Mouse (Mus musculus): ENCODE measurements around the gene Nr1d2.
"Not testable (repeated sequence)": the region's sequence is repeated elsewhere in the genome, so short reads cannot be mapped to it uniquely, and the experiment has no call there.

Gene Nr1d2

DNA sequence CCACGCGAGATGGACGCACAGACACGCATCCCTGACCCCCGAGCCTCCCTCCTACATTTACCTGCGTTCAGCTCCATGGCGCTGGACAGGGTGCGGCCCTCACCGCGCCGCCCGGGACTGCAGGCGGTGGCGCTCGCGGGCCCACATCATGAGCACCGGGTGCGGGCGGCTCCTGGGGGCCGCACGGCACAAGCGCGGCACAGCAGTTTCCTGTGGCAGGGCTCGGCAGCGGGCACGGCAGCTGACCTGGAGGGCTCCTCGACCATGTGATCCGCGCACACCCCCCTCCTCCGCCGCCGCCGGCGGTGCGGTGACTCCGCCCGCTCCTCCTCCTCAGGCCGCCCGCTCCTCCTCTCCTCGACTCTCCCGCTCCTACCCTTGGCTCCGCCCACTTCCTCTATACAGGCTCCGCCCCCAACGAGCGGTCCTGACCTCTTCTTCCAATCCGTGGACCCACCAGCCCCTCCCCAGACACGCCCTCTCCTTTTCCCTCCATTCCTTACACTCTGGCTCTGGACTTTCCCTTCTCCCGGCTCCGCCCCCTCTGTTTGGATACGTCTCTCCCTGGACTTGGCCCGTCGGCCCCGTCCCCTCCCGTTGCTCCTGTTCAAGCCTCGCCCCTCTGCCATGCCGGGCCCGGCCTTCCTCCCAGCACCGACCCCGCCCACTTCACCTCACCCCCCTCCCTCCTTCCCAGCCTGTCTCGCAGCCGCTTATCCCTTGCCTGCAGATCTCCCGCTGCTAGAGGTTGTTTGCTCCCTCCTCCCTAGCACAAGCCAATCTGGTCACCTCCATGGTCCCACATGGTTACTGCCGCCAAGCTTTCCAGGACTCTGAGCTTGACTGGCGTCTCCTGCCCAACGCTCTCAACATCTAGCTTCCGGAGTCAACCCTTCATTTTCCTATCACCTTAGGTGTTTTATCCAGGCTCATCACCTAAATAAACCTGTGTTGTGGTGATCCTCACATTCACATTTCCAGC lies at the start of gene Nr1d2:
TSS of gene Nr1d2 (minus strand) at position 378 of the 982 bp plus-strand sequence.
- peak; percentile 95 for DNase-seq

DNA sequence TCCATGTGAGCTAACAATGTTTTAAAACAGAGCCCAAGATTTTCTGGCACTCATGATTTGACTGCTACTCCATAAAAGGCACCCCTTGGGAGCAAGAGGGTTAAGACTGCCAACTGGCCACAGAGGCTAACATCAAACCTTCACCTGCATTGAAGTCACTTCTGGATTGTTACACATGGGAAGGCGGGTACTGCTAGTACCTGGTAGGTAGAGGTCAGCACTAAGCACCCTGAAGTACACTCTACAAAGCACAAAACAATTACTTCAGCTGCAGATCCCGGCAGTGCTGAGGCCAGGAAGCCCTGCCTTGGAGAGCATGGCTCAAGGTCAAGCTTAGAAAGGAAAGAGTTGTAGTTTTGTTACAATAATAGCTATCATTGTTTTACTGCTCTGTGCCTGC lies 48.5 kb upstream of the Nr1d2 start:
- no peak for DNase-seq

GRCm38 (mm10) chr14:18286441-18286840 lies 47.5 kb upstream of the Nr1d2 start:
- DNase-seq, result no peak

DNA sequence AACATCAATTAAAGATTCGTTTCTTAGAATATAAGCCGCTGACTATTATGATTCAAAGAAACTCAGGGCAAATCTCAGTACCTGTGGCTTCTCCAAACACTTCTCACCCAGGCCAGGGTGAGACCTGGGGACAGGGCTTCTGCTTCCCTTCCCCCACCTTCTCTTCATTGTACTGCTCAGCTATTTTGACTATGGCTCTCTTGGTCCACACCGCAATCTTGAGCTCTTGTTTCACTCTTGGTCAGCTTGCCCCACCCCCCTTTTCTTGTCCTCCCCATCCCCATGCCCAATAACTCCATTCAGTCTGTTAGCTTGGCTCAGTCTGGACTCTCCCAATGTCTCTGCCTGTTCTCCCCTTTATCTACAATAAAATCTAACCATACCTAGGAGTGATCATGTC lies 46.5 kb upstream of the Nr1d2 start:
- DNase-seq, result no peak

DNA sequence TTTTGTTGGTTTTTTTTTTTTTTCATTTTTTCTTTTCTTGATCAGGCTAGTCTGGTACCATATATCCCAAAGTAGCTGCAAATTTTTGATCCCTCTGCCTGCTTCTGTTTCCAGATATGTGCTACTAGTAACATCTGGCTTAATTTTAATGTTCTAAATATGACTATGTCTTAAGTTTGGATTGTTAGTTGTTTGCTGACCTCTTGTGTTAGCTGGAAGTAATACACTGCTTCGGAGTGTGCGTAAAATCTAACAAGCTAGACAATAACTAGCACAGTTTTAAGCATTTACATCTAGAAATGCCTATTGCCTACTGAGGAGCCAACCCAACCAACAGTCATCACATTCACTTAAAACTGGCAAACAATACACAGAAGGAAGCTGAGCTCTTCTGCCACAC lies 45.7 kb upstream of the Nr1d2 start:
- DNase-seq, result no peak

GRCm38 (mm10) chr14:18280375-18280774 lies 41.4 kb upstream of the Nr1d2 start:
- DNase-seq, result no peak

DNA sequence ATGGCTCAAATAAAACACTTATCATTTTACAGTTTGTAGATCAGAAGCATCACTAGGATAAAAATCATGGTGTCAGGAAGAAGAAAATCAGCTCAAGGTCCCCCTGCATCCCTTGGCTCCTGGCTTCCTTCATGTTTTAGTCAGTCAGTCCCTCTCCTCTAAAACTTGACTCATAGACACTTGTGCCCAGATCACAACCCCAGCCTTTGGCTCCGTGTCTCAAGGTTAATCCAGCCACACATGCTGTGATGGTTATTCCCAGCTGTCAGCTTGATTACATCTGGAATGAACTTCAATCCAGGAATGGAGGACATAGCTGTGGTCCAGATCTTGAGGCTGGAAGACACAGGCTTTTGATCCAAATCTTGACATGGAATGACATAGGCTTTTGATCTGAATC lies 35.6 kb upstream of the Nr1d2 start:
- DNase-seq, result no peak

DNA sequence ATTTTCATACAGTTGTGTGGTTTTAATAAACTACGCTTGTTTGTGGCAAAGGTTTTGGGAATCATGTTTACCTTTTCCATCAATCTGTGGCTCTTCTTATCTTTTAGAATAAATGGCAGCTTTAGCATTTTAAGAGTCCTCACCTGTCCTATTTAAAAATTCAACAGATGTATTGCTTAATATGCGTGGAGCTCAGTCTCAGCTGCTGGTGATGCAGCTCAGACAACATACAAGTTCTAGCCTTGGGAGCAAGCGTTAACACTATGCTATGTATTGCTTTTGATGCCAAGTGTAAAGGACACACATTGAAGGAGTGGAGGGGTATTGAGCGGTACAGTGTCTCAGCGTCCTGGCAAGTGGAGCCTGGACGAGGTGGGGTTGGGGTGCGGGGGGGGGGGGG lies 32.7 kb upstream of the Nr1d2 start:
- peak; percentile 9 for DNase-seq

GRCm38 (mm10) chr14:18270529-18271441 lies 31.9 kb upstream of the Nr1d2 start, which contains the start of the genes Nkiras1 and Rpl15:
Gene Nkiras1 (plus strand): TSS chr14:18271136.
Gene Rpl15 (minus strand): TSS chr14:18271391.
- peak; percentile 99 for DNase-seq

GRCm38 (mm10) chr14:18269947-18270528 lies 31.1 kb upstream of the Nr1d2 start:
- not testable (repeated sequence) for DNase-seq

DNA sequence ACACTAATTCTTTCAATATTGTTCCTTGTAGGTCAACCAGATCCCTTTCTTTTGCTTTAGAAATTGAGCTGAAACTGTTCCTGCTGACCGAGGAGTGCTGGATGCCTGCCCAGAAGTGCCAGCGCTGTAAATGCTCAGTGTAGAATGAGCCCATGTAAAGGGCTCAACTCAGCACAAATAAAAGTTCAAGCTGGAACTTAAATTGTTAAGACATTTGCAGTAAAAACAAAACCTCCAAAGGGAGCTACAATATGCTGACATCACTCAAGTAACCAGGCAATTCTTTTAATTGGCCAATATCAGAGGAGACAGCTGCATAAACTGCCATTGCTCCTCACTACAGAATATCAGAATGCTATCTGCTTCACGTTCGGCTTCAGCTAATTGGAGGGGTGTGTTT lies 24.5 kb upstream of the Nr1d2 start:
- no peak for DNase-seq

- no peak for DNase-seq
These were observed 22.3 kb upstream of the Nr1d2 start for GRCm38 (mm10) chr14:18261203-18261602.

GRCm38 (mm10) chr14:18242638-18243130 lies 3.8 kb upstream of the Nr1d2 start:
- no peak for DNase-seq

DNA sequence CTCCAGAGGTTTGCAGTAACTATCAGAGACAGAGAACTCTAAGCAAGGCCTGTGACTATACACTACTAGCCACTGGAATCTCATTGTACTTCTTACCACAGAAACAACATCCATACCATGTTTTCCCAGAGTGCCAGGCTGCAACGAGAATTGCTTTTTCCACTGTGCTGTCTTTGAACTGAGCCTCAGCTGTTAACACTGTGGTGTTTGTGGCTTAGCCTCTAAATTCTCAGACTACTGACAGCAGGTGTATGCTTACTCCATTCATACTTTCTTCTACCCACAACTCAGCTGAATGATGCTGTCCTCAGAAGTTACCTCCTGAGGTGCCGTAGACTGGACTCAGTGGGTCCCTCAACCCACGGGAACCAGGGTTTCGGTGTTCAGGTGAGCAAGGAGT lies 2.9 kb upstream of the Nr1d2 start:
- no peak for DNase-seq

DNA sequence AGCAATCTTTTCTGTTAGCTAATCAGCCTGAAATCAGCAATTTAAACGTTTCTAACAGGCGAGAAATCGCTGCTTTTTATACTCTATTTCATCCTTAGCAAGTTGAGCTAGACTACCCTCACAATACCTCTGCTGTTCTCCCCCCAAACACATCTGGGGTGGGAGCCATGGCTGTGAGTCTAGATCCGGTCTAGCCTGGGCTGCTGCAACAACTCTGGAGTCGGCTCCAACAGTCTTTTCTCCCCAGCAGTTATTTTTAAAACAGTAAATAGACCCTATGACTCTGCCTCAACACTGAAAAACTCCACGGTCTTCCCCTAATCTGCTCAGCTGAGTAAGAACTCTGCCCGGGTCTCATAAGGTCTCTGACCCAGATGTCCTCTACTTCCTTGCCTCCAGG lies 1.2 kb upstream of the Nr1d2 start:
- DNase-seq, result no peak

DNA sequence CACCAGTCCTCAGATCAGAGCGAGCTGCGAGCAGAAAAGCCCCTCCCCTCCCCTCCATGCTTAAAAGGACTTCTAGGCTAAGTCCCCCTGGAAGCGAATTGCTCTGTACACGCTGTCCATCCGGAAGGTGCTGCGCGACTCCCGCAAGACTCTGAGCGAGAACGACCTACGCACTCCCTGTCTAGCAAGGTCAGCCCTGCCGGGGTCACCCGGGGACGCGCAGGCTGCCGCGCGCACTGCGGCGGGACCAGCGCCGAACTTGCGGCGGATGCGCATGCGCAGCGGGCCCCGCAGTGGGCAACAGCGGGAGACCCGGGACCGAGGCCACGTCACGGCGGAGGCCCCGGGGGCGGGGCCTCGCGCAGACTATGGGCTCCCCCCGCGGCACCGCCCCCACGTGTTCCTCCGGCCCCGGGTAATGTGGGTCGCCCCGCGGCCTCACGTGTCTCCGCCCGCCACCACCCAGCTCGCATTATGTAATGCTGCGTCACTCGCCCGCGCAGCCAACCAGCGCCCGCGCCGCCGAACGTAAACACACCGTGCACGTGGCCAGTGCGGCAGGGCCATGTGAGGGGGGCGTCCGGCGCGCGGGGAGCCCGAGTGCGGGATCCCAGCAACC lies 687 bp downstream of the Nr1d2 start:
- peak; percentile 95 for DNase-seq

- no peak for DNase-seq
These were observed 1.5 kb downstream of the Nr1d2 start for GRCm38 (mm10) chr14:18237381-18237780.

- not testable (repeated sequence) for DNase-seq
These were observed 2.3 kb downstream of the Nr1d2 start for GRCm38 (mm10) chr14:18236496-18237235.

- no peak for DNase-seq
These were observed 4.7 kb downstream of the Nr1d2 start for GRCm38 (mm10) chr14:18233981-18234960.

- no peak for DNase-seq
These were observed 5.9 kb downstream of the Nr1d2 start for GRCm38 (mm10) chr14:18233076-18233475.

Data from liver (tissue).